Mouse (Mus musculus): ENCODE measurements around the gene Mamdc4. TPM values are rescaled to one million over a fixed set of nuclear protein-coding genes. Genes with fewer than 3 reads are reported as not detected.

The Mamdc4 gene
- polyA plus RNA-seq, 1 experiment from 2014 or later, result 4.8 TPM

DNA sequence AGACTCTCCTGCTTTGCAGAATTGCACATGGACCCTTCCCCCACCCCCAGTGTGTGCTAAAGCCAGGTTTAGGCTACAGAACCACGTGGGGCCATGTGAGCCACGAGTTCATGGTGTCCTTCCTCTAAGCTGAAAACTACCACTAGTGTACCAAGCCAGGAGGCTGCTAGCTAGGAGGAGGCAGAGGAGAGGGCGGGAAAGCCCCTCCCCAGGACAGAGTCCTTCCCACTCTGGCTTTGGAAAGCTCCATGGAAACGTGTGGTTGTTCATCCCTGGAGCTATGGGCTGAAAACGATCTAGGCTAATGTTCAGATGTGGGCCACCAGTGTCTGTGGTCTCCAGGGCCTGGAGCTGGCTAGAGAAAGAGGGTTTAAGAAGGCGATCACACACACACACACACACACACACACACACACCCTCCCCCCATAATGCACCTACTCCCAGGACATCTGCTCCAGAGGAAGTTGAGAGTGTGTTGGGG, 6.0 kb upstream of the Mamdc4 start:
- H3K9ac ChIP-seq, result peak overlapping the region; percentile 48
- H3K36me3 ChIP-seq (replicated peaks), result peaks cover 9% of the 10 kb centered on the region; the same call in 1 of the 2 replicates
- H3K4me2 ChIP-seq, result peak overlapping the region; percentile 71

DNA sequence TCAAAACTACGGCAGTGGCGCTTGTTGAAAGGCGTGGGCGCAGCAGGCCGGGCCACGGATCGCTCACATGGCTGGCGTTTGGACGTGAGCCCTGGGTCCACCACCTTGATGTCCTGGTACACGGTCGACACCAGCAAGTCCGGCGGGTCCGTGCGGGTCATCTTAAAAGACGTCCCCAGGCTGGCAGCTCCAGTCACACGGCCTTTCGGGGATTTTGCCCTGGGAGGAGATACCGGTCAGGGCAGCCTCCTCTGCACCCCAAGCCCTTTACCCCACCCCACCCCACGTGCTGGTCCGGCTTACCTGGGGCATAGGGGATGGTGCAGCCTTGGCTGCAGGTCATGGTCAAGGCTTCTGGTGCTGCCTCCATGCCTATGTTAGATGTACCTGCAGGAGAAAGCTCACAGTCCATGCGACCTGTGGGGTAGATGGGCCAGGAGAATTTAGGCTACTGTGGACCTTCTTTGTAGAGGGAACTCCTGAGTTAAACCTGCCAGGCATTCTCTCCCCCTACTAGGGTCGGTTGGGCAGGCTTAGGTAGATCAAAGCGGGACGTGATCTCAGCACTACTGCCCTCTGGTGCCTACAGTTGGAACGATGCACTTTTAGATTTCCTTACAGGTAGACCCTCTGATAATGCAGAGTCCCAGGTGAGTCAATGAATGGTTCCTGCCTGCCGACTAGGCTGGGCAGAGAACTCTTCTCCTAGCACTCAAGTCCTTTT, 5.3 kb upstream of the Mamdc4 start:
- no peak overlapping the region for H3K9ac ChIP-seq
- peak overlapping the region; percentile 71 for H3K4me2 ChIP-seq
- H3K4me1 ChIP-seq, result peaks cover 65% of the 10 kb centered on the region
- ATAC-seq (replicated peaks), result no peak
- no peaks in the 10 kb centered on the region for H3K9me3 ChIP-seq
- peak overlapping the region; percentile 49; the same call in 1 of the 2 replicates for H3K4me3 ChIP-seq
- peaks cover 49% of the 10 kb centered on the region for H3K27me3 ChIP-seq (replicated peaks)
- H3K36me3 ChIP-seq (replicated peaks), result peaks cover 2% of the 10 kb centered on the region; the same call in 1 of the 2 replicates
- WGBS, result 9% methylated on average over 27 of the region's 27 CpGs
- H3K27ac ChIP-seq, result no peak overlapping the region

More for the DNA sequence above, 6.0 kb upstream of the Mamdc4 start:
- ATAC-seq (replicated peaks), result no peak
- WGBS, result 33% methylated on average over 6 of the region's 6 CpGs
- H3K27ac ChIP-seq, result no peak overlapping the region
- peak overlapping the region; percentile 49 for H3K4me3 ChIP-seq
- H3K4me1 ChIP-seq, result peaks cover 60% of the 10 kb centered on the region
- H3K9me3 ChIP-seq, result no peaks in the 10 kb centered on the region
- peaks cover 49% of the 10 kb centered on the region for H3K27me3 ChIP-seq (replicated peaks)

DNA sequence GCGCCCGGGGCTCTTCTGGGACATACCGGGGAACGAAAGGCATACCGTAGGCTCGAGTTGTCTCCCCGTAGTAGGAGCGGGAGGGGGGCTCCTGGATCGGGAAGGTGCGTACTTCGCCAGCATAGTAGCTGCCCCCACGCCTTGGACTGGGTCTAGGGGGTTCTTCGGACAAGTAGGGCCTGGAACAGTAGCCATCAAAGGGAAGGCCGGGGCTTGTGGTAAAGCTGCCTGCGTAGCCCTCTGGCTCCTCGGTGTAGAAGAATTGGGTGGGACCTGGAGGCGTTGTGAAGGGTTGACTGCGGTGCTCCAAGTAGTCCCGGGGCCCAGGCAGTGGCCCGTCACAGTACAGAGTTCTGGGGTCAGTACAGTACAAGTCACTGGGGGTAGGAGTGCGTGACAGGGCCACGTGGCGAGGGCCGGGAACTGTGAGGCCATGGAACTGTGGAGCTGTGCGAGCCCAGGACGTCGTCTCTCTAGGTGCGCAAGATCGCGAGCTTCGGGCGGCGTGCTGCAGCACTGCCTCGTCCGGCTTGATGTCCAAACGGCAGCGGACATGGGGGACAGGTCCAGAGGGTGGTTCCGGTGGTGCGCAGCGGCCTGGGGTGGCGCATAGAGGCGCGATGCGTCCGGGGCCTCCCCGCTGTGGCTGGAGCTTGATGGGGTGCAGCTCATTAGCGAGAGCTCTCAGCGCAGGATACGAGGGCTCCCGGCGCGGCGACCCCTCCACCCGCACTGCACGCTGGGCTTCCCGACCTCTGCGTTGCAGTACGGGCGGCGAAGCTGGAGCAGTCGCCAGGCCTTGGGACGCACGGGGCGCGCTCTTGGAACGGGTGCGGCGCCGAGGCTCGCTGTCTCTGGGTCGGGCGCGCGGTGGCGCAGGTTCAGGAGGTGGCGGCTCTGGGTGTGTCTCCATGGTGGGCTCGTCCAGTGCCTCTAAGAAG, 4.4 kb upstream of the Mamdc4 start:
- peaks cover 66% of the 10 kb centered on the region for H3K4me1 ChIP-seq
- H3K4me2 ChIP-seq, result peak overlapping the region; percentile 71
- WGBS, result 9% methylated on average over 77 of the region's 77 CpGs
- no peak overlapping the region for H3K27ac ChIP-seq
- no peak for ATAC-seq (replicated peaks)
- H3K36me3 ChIP-seq (replicated peaks), result no peaks in the 10 kb centered on the region; the same call in 1 of the 2 replicates
- no peak overlapping the region for H3K9ac ChIP-seq
- H3K9me3 ChIP-seq, result no peaks in the 10 kb centered on the region
- H3K27me3 ChIP-seq (replicated peaks), result peaks cover 49% of the 10 kb centered on the region
- 0 out of 2 replicates have a peak overlapping the region, but pooled peaks have one; percentile 2 for H3K4me3 ChIP-seq

DNA sequence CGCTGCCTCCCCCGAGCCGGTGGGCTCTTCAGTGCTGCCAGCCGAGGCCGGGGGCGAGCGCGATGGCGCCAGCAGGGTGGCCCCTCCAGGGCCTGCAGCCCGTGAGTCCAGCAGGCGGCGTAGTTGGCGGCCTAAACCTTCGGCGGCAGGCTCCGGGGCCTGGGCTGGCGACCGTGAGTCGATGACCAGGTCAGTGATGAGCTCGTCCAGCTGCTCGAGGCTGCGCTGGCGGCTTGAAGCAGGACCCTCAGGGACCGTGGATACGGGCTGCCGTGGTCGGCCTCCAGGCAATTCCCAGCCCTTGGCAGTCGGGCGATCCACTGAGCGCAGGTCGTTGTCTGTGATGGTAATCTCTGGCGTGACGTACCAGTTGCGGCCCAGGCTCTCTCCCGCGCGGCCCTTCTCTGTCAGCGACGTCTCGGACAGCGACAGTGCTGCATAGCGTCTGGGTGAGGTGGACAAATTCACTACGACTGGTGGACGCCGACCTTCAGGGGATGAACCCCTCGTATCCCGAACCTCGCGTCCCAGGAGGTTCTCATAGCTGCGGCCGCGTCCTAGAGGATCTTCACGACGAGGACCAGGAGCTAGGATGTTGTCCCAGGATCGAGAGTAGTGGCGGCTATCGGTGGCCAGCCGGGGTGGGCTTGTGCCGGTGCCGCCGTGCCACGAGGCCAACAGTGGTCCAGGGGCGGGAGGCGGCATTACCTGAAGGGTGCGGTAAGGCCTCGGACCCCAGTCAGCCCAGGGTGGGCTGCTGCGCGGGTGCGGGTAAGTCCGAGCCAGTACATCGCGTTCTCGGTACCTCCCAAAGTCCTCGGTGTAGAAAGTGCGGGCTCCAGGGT, 3.5 kb upstream of the Mamdc4 start:
- no peak overlapping the region for H3K9ac ChIP-seq
- peak overlapping the region; percentile 17; the same call in 1 of the 2 replicates for H3K4me3 ChIP-seq
- peaks cover 75% of the 10 kb centered on the region for H3K4me1 ChIP-seq
- no peak for ATAC-seq (replicated peaks)
- H3K36me3 ChIP-seq (replicated peaks), result no peaks in the 10 kb centered on the region
- WGBS, result 12% methylated on average over 75 of the region's 75 CpGs
- H3K27me3 ChIP-seq (replicated peaks), result peaks cover 49% of the 10 kb centered on the region
- H3K4me2 ChIP-seq, result peak overlapping the region; percentile 31
- no peaks in the 10 kb centered on the region for H3K9me3 ChIP-seq
- H3K27ac ChIP-seq, result no peak overlapping the region

DNA sequence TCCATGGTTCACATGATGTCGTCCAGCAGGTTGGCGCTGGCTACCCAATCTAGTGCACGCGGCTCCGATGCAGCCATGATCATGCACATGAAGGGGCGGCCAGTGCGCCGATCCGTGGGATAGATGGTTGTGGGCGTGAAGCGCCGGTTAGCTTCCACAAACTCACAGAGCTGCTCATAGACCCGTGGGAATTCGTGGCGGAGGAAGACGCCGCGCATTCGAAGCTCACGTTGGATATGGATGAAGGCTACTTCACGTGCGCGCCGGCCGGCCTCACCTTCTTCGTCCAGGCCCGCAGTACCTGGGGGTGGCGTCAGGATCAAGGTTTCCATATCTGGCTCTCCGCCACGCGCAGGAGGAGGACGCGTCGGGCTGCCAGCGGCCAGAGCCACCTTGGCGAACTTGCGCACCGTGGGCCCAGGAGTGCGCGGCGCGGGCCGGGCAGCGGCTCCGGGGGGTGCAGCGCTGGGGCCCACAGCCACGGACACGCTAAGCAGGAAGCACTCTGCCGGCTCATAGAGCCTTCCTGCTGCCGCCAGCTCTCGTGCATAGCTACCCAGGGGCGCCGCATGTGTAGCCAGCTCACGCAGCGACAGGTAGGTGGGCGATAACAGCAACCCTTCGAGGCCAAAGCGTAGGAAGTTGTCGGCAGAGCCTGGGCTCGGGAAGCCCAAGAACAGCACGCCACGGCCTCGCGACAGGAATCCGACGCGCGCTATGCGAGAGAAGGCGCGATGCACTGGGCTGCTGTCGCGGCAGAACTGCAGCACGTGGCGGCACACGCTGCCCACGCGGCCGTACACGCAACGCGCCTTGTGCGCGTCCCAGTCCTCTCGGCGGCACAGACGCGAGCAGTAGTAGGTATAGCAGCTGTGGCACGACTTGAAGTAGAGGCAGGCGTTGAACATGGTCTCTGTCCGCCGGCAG, 2.6 kb upstream of the Mamdc4 start:
- Histone ChIP-seq H3K4me2 (peak overlapping the region; percentile 31; the same call in 1 of the 2 replicates), H3K36me3 (replicated peaks) (no peaks in the 10 kb centered on the region), H3K9me3 (no peaks in the 10 kb centered on the region), H3K4me3 (peak overlapping the region; percentile 17; the same call in 1 of the 2 replicates), H3K4me1 (peaks cover 74% of the 10 kb centered on the region), H3K9ac (no peak overlapping the region), H3K27me3 (replicated peaks) (peaks cover 49% of the 10 kb centered on the region), H3K27ac (no peak overlapping the region)
- WGBS, result 18% methylated on average over 92 of the region's 92 CpGs
- ATAC-seq (replicated peaks), result no peak

DNA sequence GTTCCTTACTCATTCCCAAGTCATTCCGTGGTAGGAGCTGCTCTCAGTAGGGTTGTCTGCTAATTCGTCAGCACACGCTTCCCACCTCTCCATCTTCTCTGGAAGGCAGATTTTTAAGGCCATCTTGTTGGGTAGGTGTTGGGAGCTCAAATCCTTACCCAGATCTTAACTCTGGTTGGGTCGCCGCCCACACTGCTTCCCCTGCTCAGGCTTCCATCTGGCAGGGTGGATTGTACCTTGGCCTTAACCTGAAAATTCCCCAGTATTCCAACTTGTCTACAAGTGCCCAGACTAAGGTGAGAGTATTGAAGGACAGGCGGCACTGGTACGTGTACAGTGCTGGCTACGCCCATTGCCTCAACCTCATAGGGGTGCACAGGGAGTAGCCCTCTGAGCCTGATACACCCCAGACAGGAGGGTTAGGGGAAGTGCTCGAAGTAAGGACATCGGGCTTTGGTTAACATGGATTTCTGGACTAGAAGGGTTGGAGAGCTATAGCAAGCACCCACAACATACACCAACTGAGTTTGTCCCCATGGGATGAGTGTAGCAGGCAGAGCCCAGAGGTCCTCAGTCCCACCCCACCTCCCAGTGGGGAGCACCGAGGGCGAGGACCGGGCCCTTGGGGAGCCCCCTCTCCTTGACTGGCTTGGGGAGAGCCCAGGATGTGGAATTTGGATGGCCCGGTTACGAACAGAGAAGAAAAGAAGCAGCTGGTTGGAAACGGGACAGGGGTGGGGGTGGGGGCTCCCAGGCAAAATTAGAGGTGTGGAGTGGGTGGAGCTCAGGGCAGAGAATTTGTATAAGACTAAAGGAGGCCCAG, 1.6 kb upstream of the Mamdc4 start:
- Histone ChIP-seq H3K4me3 (peak overlapping the region; percentile 54; the same call in 1 of the 2 replicates), H3K4me2 (peak overlapping the region; percentile 89), H3K4me1 (peaks cover 68% of the 10 kb centered on the region), H3K27ac (no peak overlapping the region), H3K27me3 (replicated peaks) (peaks cover 49% of the 10 kb centered on the region), H3K36me3 (replicated peaks) (no peaks in the 10 kb centered on the region), H3K9ac (no peak overlapping the region), H3K9me3 (no peaks in the 10 kb centered on the region)
- WGBS, result 66% methylated on average over 16 of the region's 16 CpGs
- no peak for ATAC-seq (replicated peaks)

DNA sequence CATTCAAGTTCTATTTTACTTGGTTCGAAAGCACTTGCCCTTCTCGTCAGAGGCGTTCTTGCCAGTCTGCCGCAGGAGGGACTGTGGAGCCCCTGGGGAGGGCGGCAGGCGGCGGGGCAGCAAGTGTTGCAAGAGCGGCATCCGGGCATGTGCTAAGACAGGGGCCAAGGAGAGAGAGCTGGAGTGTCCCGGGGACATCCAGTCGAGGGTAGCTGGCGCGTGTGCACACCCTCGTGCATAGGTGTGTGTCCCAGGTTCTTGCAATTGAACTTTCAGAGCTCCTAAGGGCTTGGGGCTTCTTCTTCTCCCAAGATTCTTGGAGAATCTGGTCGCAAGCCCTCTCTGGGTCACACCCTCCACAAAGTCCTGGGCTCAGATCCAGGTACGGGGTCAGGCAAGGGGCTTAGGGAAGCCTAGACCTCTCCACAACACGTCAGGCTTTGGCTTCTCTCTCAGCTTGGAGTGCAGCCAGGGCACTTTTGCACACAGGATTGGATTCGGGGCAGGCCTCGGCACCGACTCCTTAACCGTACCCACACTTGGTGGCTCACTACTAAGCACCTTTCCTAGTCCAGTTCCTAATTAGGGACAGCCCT, 885 bp upstream of the Mamdc4 start:
- Histone ChIP-seq H3K4me2 (peak overlapping the region; percentile 89), H3K9me3 (no peaks in the 10 kb centered on the region), H3K27me3 (replicated peaks) (peaks cover 47% of the 10 kb centered on the region), H3K4me3 (peak overlapping the region; percentile 54), H3K9ac (peak overlapping the region; percentile 43), H3K4me1 (peaks cover 61% of the 10 kb centered on the region), H3K27ac (peak overlapping the region; percentile 89), H3K36me3 (replicated peaks) (no peaks in the 10 kb centered on the region)
- ATAC-seq (replicated peaks), result no peak
- WGBS, result 14% methylated on average over 21 of the region's 21 CpGs

DNA sequence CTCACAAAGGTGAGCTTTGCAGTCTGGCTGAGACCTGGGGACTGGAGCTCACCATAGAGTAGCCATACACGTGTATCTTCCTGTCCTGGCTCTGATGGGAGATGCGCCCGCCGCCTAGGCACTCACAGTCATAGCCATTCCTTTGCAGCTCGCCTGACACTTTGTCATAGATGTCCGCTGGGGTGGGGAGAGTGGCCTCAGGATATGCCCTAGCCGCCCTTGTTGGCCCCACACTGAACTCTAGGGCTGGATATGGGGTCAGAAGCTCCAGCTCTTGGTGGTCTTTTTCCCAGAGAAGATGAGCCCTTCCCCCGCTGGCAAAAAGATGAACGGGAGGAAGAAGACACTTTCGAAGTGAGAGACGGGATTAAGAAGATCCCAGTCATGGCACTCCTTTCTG, 509 bp downstream of the Mamdc4 start:
- Histone ChIP-seq H3K27ac (peak overlapping the region; percentile 89), H3K4me2 (peak overlapping the region; percentile 89), H3K4me3 (peak overlapping the region; percentile 54), H3K4me1 (peaks cover 47% of the 10 kb centered on the region), H3K36me3 (replicated peaks) (no peaks in the 10 kb centered on the region; the same call in 1 of the 2 replicates), H3K27me3 (replicated peaks) (peaks cover 33% of the 10 kb centered on the region), H3K9ac (peak overlapping the region; percentile 45), H3K9me3 (no peaks in the 10 kb centered on the region)
- 15% methylated on average over 11 of the region's 11 CpGs for WGBS
- peak; percentile 10 for ATAC-seq (replicated peaks)

DNA sequence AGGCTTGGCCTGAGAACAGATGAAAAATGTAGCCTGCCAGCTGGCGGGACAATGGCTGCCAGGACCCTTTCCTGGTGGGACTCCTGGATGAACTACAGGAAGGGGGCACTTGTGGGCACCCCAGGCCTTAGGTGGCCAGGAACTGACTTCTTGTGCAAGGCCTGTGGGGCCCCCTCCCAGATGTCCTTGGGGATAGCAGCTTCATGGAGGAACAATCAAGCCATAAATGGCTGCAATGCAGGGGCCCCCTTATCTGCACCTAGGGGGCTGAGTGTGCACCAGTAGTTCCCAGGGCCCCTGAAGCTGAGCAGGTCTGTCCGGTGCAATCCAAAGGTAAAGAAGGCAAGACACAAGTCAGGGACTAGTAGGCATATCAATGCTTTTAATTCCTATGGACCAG, 1.6 kb downstream of the Mamdc4 start:
- peaks cover 38% of the 10 kb centered on the region for H3K4me1 ChIP-seq
- H3K27me3 ChIP-seq (replicated peaks), result peaks cover 23% of the 10 kb centered on the region
- no peak for ATAC-seq (replicated peaks)
- no peak overlapping the region for H3K9ac ChIP-seq
- no peak overlapping the region for H3K4me2 ChIP-seq
- no peaks in the 10 kb centered on the region; the same call in 1 of the 2 replicates for H3K36me3 ChIP-seq (replicated peaks)
- no peak overlapping the region for H3K4me3 ChIP-seq
- 94% methylated on average over 2 of the region's 2 CpGs for WGBS
- no peak overlapping the region for H3K27ac ChIP-seq
- H3K9me3 ChIP-seq, result no peaks in the 10 kb centered on the region

DNA sequence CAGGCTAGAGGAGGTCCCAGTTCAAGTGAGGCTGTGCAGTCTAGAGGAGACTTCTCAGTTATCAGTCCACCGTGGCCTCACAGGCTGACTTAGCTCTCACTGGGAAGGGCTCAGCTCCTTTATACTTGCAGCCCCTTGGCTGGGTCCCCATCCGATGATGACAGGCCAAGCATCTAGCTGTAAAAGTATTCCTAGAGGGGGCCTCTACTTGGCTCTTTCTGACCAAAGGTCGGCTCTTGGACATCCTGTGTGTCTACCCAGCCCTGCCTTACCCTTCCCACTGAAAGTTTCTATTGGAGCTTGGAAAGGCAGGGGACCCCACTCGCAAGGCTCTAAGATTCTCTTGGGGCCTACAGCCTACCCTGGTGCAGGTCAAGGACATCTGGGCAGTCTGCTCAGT, 3.4 kb downstream of the Mamdc4 start:
- H3K4me1 ChIP-seq, result peaks cover 26% of the 10 kb centered on the region
- no peak overlapping the region for H3K9ac ChIP-seq
- H3K4me3 ChIP-seq, result no peak overlapping the region
- no peak overlapping the region for H3K4me2 ChIP-seq
- no peak for ATAC-seq (replicated peaks)
- peaks cover 4% of the 10 kb centered on the region for H3K27me3 ChIP-seq (replicated peaks)
- no peaks in the 10 kb centered on the region for H3K9me3 ChIP-seq
- no peaks in the 10 kb centered on the region; the same call in 1 of the 2 replicates for H3K36me3 ChIP-seq (replicated peaks)
- H3K27ac ChIP-seq, result no peak overlapping the region
- WGBS, result 91% methylated on average over 4 of the region's 4 CpGs

All from midbrain, embryonic 15.5 days (tissue).